Mouse (Mus musculus): ENCODE measurements around the gene Tbr1. TPM values are rescaled to one million over a fixed set of nuclear protein-coding genes. Genes with fewer than 3 reads are reported as not detected.

The Tbr1 gene
- polyA plus RNA-seq (2015; fragmentation: Nextera tagmentation; extraction: Ambion mirVana), result not detected in 2 replicates

- peaks cover 44% of the 10 kb centered on the region for H3K27me3 ChIP-seq (ENCODE audit: control insufficient read depth, insufficient read depth, low read length)
- 14% methylated on average over 11 of the region's 11 CpGs for WGBS
- H3K9ac ChIP-seq (ENCODE audit: low read length), result no peak within 1 kb of the TSS
- 0 out of 2 replicates have a peak within 1 kb of the TSS, but pooled peaks have one; percentile 7 for H3K4me3 ChIP-seq (replicated peaks; ENCODE audit: low read length)
- H3K27ac ChIP-seq (ENCODE audit: low read length), result no peak within 1 kb of the TSS
- H3K9me3 ChIP-seq (replicated peaks; ENCODE audit: control insufficient read depth, low read length), result no peaks in the 10 kb centered on the region
- no peak within 1 kb of the TSS for H3K4me2 ChIP-seq (ENCODE audit: low read depth, low read length)
- H3K36me3 ChIP-seq (ENCODE audit: control insufficient read depth, insufficient read depth, low read length), result no peaks in the 10 kb centered on the region
- peak; percentile 47; the same call in 1 of the 2 replicates for ATAC-seq (ENCODE audit: insufficient read depth, low FRiP score)
- H3K4me1 ChIP-seq (ENCODE audit: control insufficient read depth, insufficient read depth, low read length), result no peaks in the 10 kb centered on the region; the same call in 1 of the 2 replicates
Observed at GRCm38 (mm10) chr2:61802656-61803251, at the start of gene Tbr1. Gene Tbr1 (plus strand): TSS chr2:61802930.

GRCm38 (mm10) chr2:61754989-61755388 lies 47.7 kb upstream of the Tbr1 start:
- H3K9me3 ChIP-seq (replicated peaks; ENCODE audit: control insufficient read depth, low read length), result no peaks in the 10 kb centered on the region
- no peak overlapping the region for H3K4me3 ChIP-seq (replicated peaks; ENCODE audit: low read length)
- ATAC-seq (ENCODE audit: insufficient read depth, low FRiP score), result no peak
- no peak overlapping the region for H3K4me2 ChIP-seq (ENCODE audit: low read depth, low read length)
- no peaks in the 10 kb centered on the region for H3K27me3 ChIP-seq (ENCODE audit: control insufficient read depth, insufficient read depth, low read length)
- H3K27ac ChIP-seq (ENCODE audit: low read length), result no peak overlapping the region
- no peaks in the 10 kb centered on the region for H3K36me3 ChIP-seq (ENCODE audit: control insufficient read depth, insufficient read depth, low read length)
- no peak overlapping the region for H3K9ac ChIP-seq (ENCODE audit: low read length)
- no peaks in the 10 kb centered on the region for H3K4me1 ChIP-seq (ENCODE audit: control insufficient read depth, insufficient read depth, low read length)

GRCm38 (mm10) chr2:61759234-61759855 lies 43.4 kb upstream of the Tbr1 start:
- Histone ChIP-seq H3K9ac (ENCODE audit: low read length) (no peak overlapping the region), H3K9me3 (replicated peaks; ENCODE audit: control insufficient read depth, low read length) (no peaks in the 10 kb centered on the region), H3K27ac (ENCODE audit: low read length) (no peak overlapping the region), H3K27me3 (ENCODE audit: control insufficient read depth, insufficient read depth, low read length) (no peaks in the 10 kb centered on the region), H3K4me1 (ENCODE audit: control insufficient read depth, insufficient read depth, low read length) (no peaks in the 10 kb centered on the region), H3K4me2 (ENCODE audit: low read depth, low read length) (no peak overlapping the region), H3K36me3 (ENCODE audit: control insufficient read depth, insufficient read depth, low read length) (no peaks in the 10 kb centered on the region), H3K4me3 (replicated peaks; ENCODE audit: low read length) (no peak overlapping the region)
- no peak for ATAC-seq (ENCODE audit: insufficient read depth, low FRiP score)
- WGBS, result 64% methylated on average over 5 of the region's 5 CpGs

GRCm38 (mm10) chr2:61760044-61760443 lies 42.7 kb upstream of the Tbr1 start:
- 77% methylated on average over 3 of the region's 3 CpGs for WGBS
- Histone ChIP-seq H3K36me3 (ENCODE audit: control insufficient read depth, insufficient read depth, low read length) (no peaks in the 10 kb centered on the region), H3K4me2 (ENCODE audit: low read depth, low read length) (no peak overlapping the region), H3K27ac (ENCODE audit: low read length) (no peak overlapping the region), H3K4me1 (ENCODE audit: control insufficient read depth, insufficient read depth, low read length) (no peaks in the 10 kb centered on the region), H3K27me3 (ENCODE audit: control insufficient read depth, insufficient read depth, low read length) (no peaks in the 10 kb centered on the region), H3K9ac (ENCODE audit: low read length) (no peak overlapping the region), H3K4me3 (replicated peaks; ENCODE audit: low read length) (no peak overlapping the region), H3K9me3 (replicated peaks; ENCODE audit: control insufficient read depth, low read length) (no peaks in the 10 kb centered on the region)
- ATAC-seq (ENCODE audit: insufficient read depth, low FRiP score), result no peak

- Histone ChIP-seq H3K4me2 (ENCODE audit: low read depth, low read length) (no peak overlapping the region), H3K27ac (ENCODE audit: low read length) (no peak overlapping the region), H3K4me1 (ENCODE audit: control insufficient read depth, insufficient read depth, low read length) (no peaks in the 10 kb centered on the region), H3K4me3 (replicated peaks; ENCODE audit: low read length) (no peak overlapping the region), H3K36me3 (ENCODE audit: control insufficient read depth, insufficient read depth, low read length) (no peaks in the 10 kb centered on the region), H3K9ac (ENCODE audit: low read length) (no peak overlapping the region), H3K27me3 (ENCODE audit: control insufficient read depth, insufficient read depth, low read length) (no peaks in the 10 kb centered on the region), H3K9me3 (replicated peaks; ENCODE audit: control insufficient read depth, low read length) (no peaks in the 10 kb centered on the region)
- ATAC-seq (ENCODE audit: insufficient read depth, low FRiP score), result no peak
- WGBS, result 71% methylated on average over 6 of the region's 6 CpGs
Observed at GRCm38 (mm10) chr2:61764470-61765105, 38.1 kb upstream of the Tbr1 start.

- no peak for ATAC-seq (ENCODE audit: insufficient read depth, low FRiP score)
- Histone ChIP-seq H3K27me3 (ENCODE audit: control insufficient read depth, insufficient read depth, low read length) (no peaks in the 10 kb centered on the region), H3K4me2 (ENCODE audit: low read depth, low read length) (no peak overlapping the region), H3K27ac (ENCODE audit: low read length) (no peak overlapping the region), H3K4me1 (ENCODE audit: control insufficient read depth, insufficient read depth, low read length) (no peaks in the 10 kb centered on the region), H3K9ac (ENCODE audit: low read length) (no peak overlapping the region), H3K9me3 (replicated peaks; ENCODE audit: control insufficient read depth, low read length) (no peaks in the 10 kb centered on the region), H3K36me3 (ENCODE audit: control insufficient read depth, insufficient read depth, low read length) (no peaks in the 10 kb centered on the region), H3K4me3 (replicated peaks; ENCODE audit: low read length) (no peak overlapping the region)
- WGBS, result 78% methylated on average over 4 of the region's 4 CpGs
Observed at GRCm38 (mm10) chr2:61765526-61765925, 37.2 kb upstream of the Tbr1 start.

- no peaks in the 10 kb centered on the region for H3K4me1 ChIP-seq (ENCODE audit: control insufficient read depth, insufficient read depth, low read length)
- no peak overlapping the region for H3K27ac ChIP-seq (ENCODE audit: low read length)
- H3K4me2 ChIP-seq (ENCODE audit: low read depth, low read length), result no peak overlapping the region
- no peaks in the 10 kb centered on the region for H3K27me3 ChIP-seq (ENCODE audit: control insufficient read depth, insufficient read depth, low read length)
- no peak for ATAC-seq (ENCODE audit: insufficient read depth, low FRiP score)
- no peak overlapping the region for H3K9ac ChIP-seq (ENCODE audit: low read length)
- 0 out of 2 replicates have a peak, but pooled peaks cover 5% of the 10 kb centered on the region for H3K36me3 ChIP-seq (ENCODE audit: control insufficient read depth, insufficient read depth, low read length)
- H3K9me3 ChIP-seq (replicated peaks; ENCODE audit: control insufficient read depth, low read length), result no peaks in the 10 kb centered on the region
- no peak overlapping the region for H3K4me3 ChIP-seq (replicated peaks; ENCODE audit: low read length)
Observed at GRCm38 (mm10) chr2:61780794-61781193, 21.9 kb upstream of the Tbr1 start.

GRCm38 (mm10) chr2:61794960-61795359 lies 7.8 kb upstream of the Tbr1 start:
- no peak for ATAC-seq (ENCODE audit: insufficient read depth, low FRiP score)
- 72% methylated on average over 5 of the region's 5 CpGs for WGBS

GRCm38 (mm10) chr2:61798048-61798447 lies 4.7 kb upstream of the Tbr1 start:
- Histone ChIP-seq H3K27ac (ENCODE audit: low read length) (no peak overlapping the region), H3K9me3 (replicated peaks; ENCODE audit: control insufficient read depth, low read length) (no peaks in the 10 kb centered on the region), H3K4me1 (ENCODE audit: control insufficient read depth, insufficient read depth, low read length) (no peaks in the 10 kb centered on the region), H3K4me3 (replicated peaks; ENCODE audit: low read length) (no peak overlapping the region), H3K9ac (ENCODE audit: low read length) (no peak overlapping the region), H3K27me3 (ENCODE audit: control insufficient read depth, insufficient read depth, low read length) (peaks cover 14% of the 10 kb centered on the region), H3K4me2 (ENCODE audit: low read depth, low read length) (no peak overlapping the region), H3K36me3 (ENCODE audit: control insufficient read depth, insufficient read depth, low read length) (no peaks in the 10 kb centered on the region)
- no peak for ATAC-seq (ENCODE audit: insufficient read depth, low FRiP score)
- WGBS, result 94% methylated on average over 1 of the region's 1 CpGs

More at GRCm38 (mm10) chr2:61794960-61795359, 7.8 kb upstream of the Tbr1 start:
- H3K36me3 ChIP-seq (ENCODE audit: control insufficient read depth, insufficient read depth, low read length), result no peaks in the 10 kb centered on the region
- no peaks in the 10 kb centered on the region for H3K27me3 ChIP-seq (ENCODE audit: control insufficient read depth, insufficient read depth, low read length)
- H3K4me2 ChIP-seq (ENCODE audit: low read depth, low read length), result no peak overlapping the region
- no peak overlapping the region for H3K27ac ChIP-seq (ENCODE audit: low read length)
- H3K4me1 ChIP-seq (ENCODE audit: control insufficient read depth, insufficient read depth, low read length), result no peaks in the 10 kb centered on the region
- no peak overlapping the region for H3K4me3 ChIP-seq (replicated peaks; ENCODE audit: low read length)
- H3K9me3 ChIP-seq (replicated peaks; ENCODE audit: control insufficient read depth, low read length), result no peaks in the 10 kb centered on the region
- no peak overlapping the region for H3K9ac ChIP-seq (ENCODE audit: low read length)

Data from stomach, embryonic 16.5 days (tissue).